Mouse (Mus musculus) CH12F3 (cell line): ENCODE data around the gene Krt25.

ENCODE experiments used
- in situ Hi-C: fragments of 300-500 bp; cut with MboI; formaldehyde crosslinking; loops from 2 replicates; pipeline ENCODE4 v1.14.3; 2020; ENCODE audit warnings: low sequenced_read_pairs

Gene Krt25

DNA sequence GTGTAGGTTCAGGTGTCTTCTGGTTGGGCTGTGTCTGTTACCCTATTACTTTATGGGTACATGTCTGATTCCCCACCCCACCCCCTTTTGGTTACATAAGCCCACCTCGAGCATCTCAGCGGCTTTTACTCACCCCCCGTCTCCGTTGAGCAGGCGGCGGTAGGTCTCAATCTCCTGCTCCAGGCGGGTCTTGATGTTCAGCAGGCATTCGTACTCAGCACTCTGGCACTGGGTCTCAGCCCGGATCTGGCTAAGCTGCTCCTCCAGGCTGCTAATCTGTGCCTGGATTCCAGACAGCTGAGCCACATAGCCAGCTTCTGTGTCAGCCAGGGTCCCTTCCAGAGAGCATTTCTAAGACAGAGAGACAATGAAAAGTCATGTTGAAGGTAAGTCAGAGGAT lies 41.6 kb downstream of the Krt25 start:
- in situ Hi-C loops = no loop called here

DNA sequence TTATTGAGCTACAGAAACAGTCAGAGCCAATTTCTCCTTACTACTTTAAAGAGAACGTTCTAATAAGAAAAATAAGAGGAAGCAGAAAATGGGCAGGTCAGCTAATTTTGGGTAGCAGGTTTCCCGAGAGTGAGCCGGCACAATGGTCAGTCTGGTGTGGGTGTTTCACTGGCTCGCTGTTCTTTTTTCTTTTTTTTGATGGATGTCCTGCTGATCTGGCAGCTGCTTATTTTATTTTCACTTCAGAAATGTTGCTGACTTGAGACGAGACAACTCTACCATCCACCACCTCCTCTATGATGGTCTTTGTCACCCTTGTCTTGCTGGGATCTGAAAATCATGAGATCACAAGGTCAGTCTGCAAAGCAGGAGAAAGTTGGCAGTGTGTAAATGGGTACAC lies 42.8 kb downstream of the Krt25 start:
- in situ Hi-C loops = no loop called here

DNA sequence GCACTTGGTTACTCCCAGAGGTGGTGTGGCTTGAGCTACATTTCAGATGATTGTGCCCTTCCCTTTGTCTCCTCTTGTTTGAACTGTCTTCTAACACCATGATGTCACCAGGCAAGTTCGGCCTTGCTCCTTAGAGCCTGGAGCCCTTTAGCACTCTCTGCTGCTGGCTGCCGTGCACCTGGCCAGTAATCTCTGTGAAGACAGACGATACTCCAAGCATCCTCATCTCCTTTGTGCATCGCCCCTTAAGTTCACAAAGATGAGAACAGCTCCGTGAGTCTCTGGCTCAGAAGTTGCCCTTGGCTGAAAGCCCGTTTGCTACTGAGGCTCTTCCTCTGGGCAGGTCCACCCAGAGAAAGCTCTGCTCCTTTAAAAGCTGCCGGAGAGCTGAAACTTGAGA lies 46.0 kb downstream of the Krt25 start:
- in situ Hi-C loops = no loop called here

DNA sequence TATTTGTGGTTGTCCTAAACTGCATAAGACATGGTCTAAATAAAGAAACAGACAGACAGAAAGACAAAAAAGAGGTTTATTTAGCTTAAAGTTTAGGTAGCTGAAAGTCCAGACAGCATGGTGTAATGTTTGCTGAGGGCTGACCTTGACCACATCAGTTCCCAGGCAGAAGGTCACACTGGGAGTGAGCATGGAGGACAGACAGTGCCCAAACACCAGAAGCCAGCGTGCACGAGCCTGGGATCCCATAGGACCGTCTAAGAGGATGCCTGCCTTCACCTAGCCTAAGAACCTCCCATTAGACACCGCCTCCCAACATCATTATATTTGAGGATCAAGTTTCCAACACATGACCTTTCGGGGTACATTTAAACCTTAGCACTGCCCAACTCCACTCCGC lies 47.1 kb downstream of the Krt25 start:
- in situ Hi-C loops = no loop called here

DNA sequence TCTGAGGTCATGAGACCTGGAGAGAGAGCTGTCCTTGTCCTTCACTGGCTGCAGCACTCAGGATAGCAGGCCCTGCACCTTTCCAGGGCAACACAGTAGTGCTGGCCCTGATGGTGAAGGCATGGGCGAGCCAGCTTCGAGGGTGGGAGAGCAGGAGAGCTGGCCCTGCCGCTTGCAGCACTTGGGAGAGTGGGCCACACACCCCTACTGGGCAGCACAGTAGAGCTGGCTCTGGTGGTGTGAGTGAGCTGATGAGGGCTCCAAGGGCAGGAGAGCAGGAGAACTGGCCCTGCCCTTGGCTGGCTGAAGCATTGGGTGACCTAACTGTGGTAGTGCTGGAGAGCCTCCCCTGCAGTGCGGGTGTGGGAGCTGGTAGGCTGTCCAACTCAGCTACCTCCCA lies 50.0 kb downstream of the Krt25 start:
- in situ Hi-C loops = no loop called here

DNA sequence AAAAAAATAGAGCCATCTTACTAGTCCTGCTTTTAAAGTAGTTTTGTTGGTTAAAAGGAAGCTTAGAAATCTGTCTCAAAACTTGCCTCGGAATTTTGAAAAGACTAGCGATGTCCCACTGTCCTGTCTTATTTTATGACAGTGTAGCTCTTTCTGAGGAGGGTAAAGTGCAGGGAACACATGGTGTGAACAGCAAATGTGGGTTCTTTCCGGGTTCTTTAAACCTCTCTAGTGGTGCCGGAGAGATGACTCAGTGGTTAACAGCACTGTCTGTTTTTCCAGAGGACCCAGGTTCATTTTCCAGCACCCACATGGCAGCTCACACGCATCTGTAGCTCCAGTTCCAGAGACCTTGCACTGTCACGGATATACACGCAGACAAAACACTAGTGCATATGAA lies 53.6 kb downstream of the Krt25 start:
- in situ Hi-C loops = no loop called here

DNA sequence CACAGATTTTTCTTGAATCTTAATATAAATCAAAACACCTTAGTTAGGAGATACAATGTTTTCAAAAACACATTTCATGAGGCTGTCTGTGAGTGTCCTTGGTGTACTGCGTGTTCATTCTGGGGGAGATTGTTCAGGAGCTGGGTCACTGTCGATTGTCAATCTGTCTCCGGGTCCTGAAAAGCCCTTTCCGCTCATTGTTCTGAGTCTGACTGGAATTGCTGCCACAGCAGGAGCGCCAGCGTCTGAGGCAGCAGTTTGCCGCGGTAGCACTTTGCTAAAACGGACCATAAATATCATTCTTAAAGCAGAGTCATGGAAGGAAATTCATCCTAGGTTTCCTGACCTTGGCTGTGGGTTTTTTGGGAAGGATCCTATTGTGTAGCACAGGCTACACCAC lies 57.0 kb downstream of the Krt25 start:
- in situ Hi-C loops = no loop called here
